Comparison of ENCODE assay signal across 22 mouse cellular contexts in the genomic region with DNA sequence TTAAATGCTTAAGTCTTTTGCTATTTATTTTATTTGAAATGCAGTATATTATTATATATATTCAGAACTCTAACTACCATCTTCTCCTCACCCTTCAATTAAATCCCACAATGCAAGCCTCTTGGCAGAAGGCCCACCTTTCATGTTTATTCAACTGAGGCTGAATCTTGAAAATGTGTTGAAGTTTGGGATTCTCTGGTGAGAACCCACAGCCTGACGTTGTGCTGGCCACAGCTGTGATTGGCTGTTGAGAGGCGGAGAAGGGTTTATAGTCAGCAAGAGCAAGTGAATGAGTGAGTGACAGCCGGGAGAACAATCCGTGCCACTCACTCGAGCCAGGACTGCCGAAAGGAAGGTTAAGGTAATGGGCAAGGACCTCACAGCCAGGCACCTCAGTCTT. TPM values are rescaled to one million over a fixed set of nuclear protein-coding genes. Genes with fewer than 3 reads are reported as not detected.
A peak's percentile ranks its signal among the peaks of the same experiment; 100 is the strongest.
DNase-seq lines count a peak whose midpoint lies in the region; ATAC-seq and TF ChIP-seq lines count a peak whose summit lies in the region.
"Had no signal": no experiment of that assay in that cellular context is flagged by ENCODE, and none has a peak within 500 bp of the region (broad histone marks: within the 10 kb centered on the region; RNA-seq: fewer than 3 reads in every experiment).

A gene (plus strand): TSS at position 178 of the 400 bp plus-strand sequence.

- H3K4me1 ChIP-seq in forebrain, embryonic 14.5 days (ENCODE audit: control insufficient read depth, insufficient read depth, low read length): peaks cover 8% of the 10 kb centered on the region; the same call in 1 of the 2 replicates
- no peaks in the 10 kb centered on the region for H3K4me1 ChIP-seq in forebrain, embryonic 11.5 days (replicated peaks; ENCODE audit: control insufficient read depth, insufficient read depth, low read length)
- no peaks in the 10 kb centered on the region for H3K4me1 ChIP-seq in midbrain, embryonic 14.5 days (ENCODE audit: control insufficient read depth, insufficient read depth, low read length)
- no peaks in the 10 kb centered on the region for H3K4me1 ChIP-seq in midbrain, embryonic 16.5 days (ENCODE audit: control insufficient read depth, insufficient read depth, low read length)
- no peaks in the 10 kb centered on the region for H3K4me1 ChIP-seq in bone marrow, adult 2 months (ENCODE audit: control insufficient read depth, insufficient read depth, low read length)
- H3K4me1 ChIP-seq in liver, embryonic 11.5 days (replicated peaks; ENCODE audit: control insufficient read depth, insufficient read depth, low read length): no peaks in the 10 kb centered on the region
- H3K4me1 ChIP-seq: liver, embryonic 12.5 days; midbrain, embryonic 13.5 days had no signal

- H3K27ac ChIP-seq in forebrain, embryonic 14.5 days (ENCODE audit: low read depth, low read length): no peak within 1 kb of the TSS
- no peak within 1 kb of the TSS for H3K27ac ChIP-seq in forebrain, embryonic 11.5 days (ENCODE audit: low read depth, low read length)
- no peak within 1 kb of the TSS for H3K27ac ChIP-seq in midbrain, embryonic 14.5 days (replicated peaks; ENCODE audit: low read depth, low read length)
- no peak within 1 kb of the TSS for H3K27ac ChIP-seq in midbrain, embryonic 16.5 days (ENCODE audit: low read length)
- H3K27ac ChIP-seq in bone marrow, adult 2 months (ENCODE audit: control insufficient read depth, insufficient read depth, low read depth, low read length, poor library complexity): no peak within 1 kb of the TSS
- H3K27ac ChIP-seq in liver, embryonic 11.5 days (ENCODE audit: low read depth, low read length): no peak within 1 kb of the TSS
- H3K27ac ChIP-seq: liver, embryonic 12.5 days; midbrain, embryonic 13.5 days had no signal

- 21% methylated on average over 6 of the region's 6 CpGs for WGBS in forebrain, embryonic 14.5 days
- WGBS in forebrain, embryonic 11.5 days: 63% methylated on average over 6 of the region's 6 CpGs
- WGBS in midbrain, embryonic 14.5 days: 47% methylated on average over 6 of the region's 6 CpGs
- 44% methylated on average over 6 of the region's 6 CpGs for WGBS in midbrain, embryonic 16.5 days
- WGBS in bone marrow, adult 2 months: 64% methylated on average over 6 of the region's 6 CpGs
- 74% methylated on average over 6 of the region's 6 CpGs for WGBS in liver, embryonic 11.5 days

- DNase-seq in forebrain, embryonic 14.5 days (ENCODE audit: low spot score): peak; percentile 64
- no peak for DNase-seq in forebrain, embryonic 11.5 days (ENCODE audit: low spot score)
- DNase-seq in midbrain, embryonic 14.5 days: peak; percentile 4
- peak; percentile 1 for DNase-seq in fibroblast of lung, adult 2 months (ENCODE audit: low read depth)
- no peak for DNase-seq in liver, embryonic 11.5 days (ENCODE audit: low spot score)
- no peak for DNase-seq in adrenal gland, adult 18-20 months (ENCODE audit: low spot score in 2 of 2)
- DNase-seq: cerebellum, postnatal 25 days; gastrocnemius, postnatal 25 days; kidney, adult 2 months; kidney, postnatal 10 days; lung, adult 2 months; spleen, adult 18-20 months; thymus, postnatal 25 days had no signal

- no peak for TF ChIP-seq POLR2A in bone marrow, adult 2 months (IDR thresholded peaks at IDR 0.05; ENCODE audit: borderline replicate concordance, control insufficient read depth, low read depth, low read length)

- no peaks in the 10 kb centered on the region for H3K9me3 ChIP-seq in forebrain, embryonic 14.5 days (replicated peaks; ENCODE audit: control insufficient read depth, low read length)
- no peaks in the 10 kb centered on the region for H3K9me3 ChIP-seq in forebrain, embryonic 11.5 days (ENCODE audit: control insufficient read depth, low read length)
- H3K9me3 ChIP-seq in midbrain, embryonic 14.5 days (ENCODE audit: control insufficient read depth, low read length): no peaks in the 10 kb centered on the region
- H3K9me3 ChIP-seq in midbrain, embryonic 16.5 days (replicated peaks; ENCODE audit: control insufficient read depth, low read length, poor library complexity, severe bottlenecking): no peaks in the 10 kb centered on the region
- no peaks in the 10 kb centered on the region for H3K9me3 ChIP-seq in liver, embryonic 11.5 days (ENCODE audit: control insufficient read depth, low read length)
- H3K9me3 ChIP-seq: liver, embryonic 12.5 days; midbrain, embryonic 13.5 days had no signal

- H3K27me3 ChIP-seq in forebrain, embryonic 14.5 days (replicated peaks; ENCODE audit: control insufficient read depth, insufficient read depth, low read length): no peaks in the 10 kb centered on the region
- H3K27me3 ChIP-seq in forebrain, embryonic 11.5 days (ENCODE audit: control insufficient read depth, insufficient read depth, low read length): no peaks in the 10 kb centered on the region
- no peaks in the 10 kb centered on the region for H3K27me3 ChIP-seq in midbrain, embryonic 14.5 days (ENCODE audit: control insufficient read depth, insufficient read depth, low read length)
- H3K27me3 ChIP-seq in midbrain, embryonic 16.5 days (ENCODE audit: control insufficient read depth, insufficient read depth, low read depth, low read length): no peaks in the 10 kb centered on the region
- no peaks in the 10 kb centered on the region for H3K27me3 ChIP-seq in liver, embryonic 11.5 days (replicated peaks; ENCODE audit: control insufficient read depth, insufficient read depth, low read length)
- H3K27me3 ChIP-seq: CH12.LX; liver, embryonic 12.5 days; midbrain, embryonic 13.5 days had no signal

- H3K36me3 ChIP-seq in forebrain, embryonic 14.5 days (ENCODE audit: control insufficient read depth, insufficient read depth, low read length): no peaks in the 10 kb centered on the region
- no peaks in the 10 kb centered on the region for H3K36me3 ChIP-seq in forebrain, embryonic 11.5 days (ENCODE audit: control insufficient read depth, insufficient read depth, low read length)
- H3K36me3 ChIP-seq in midbrain, embryonic 14.5 days (ENCODE audit: control insufficient read depth, insufficient read depth, low read length): no peaks in the 10 kb centered on the region
- no peaks in the 10 kb centered on the region for H3K36me3 ChIP-seq in midbrain, embryonic 16.5 days (ENCODE audit: control insufficient read depth, insufficient read depth, low read length)
- H3K36me3 ChIP-seq in liver, embryonic 11.5 days (ENCODE audit: control insufficient read depth, insufficient read depth, low read length): no peaks in the 10 kb centered on the region
- H3K36me3 ChIP-seq: liver, embryonic 12.5 days; midbrain, embryonic 13.5 days had no signal

- H3K9ac ChIP-seq in forebrain, embryonic 14.5 days (ENCODE audit: low read length): no peak within 1 kb of the TSS
- no peak within 1 kb of the TSS for H3K9ac ChIP-seq in forebrain, embryonic 11.5 days (ENCODE audit: low read length)
- no peak within 1 kb of the TSS for H3K9ac ChIP-seq in midbrain, embryonic 14.5 days (replicated peaks; ENCODE audit: low read length)
- no peak within 1 kb of the TSS for H3K9ac ChIP-seq in midbrain, embryonic 16.5 days (ENCODE audit: low read depth, low read length)
- H3K9ac ChIP-seq in liver, embryonic 11.5 days (ENCODE audit: low read depth, low read length): no peak within 1 kb of the TSS
- H3K9ac ChIP-seq: liver, embryonic 12.5 days; midbrain, embryonic 13.5 days had no signal

- no peak within 1 kb of the TSS for H3K4me2 ChIP-seq in forebrain, embryonic 14.5 days (ENCODE audit: low read length)
- H3K4me2 ChIP-seq in forebrain, embryonic 11.5 days (ENCODE audit: low read depth, low read length, severe bottlenecking): no peak within 1 kb of the TSS
- H3K4me2 ChIP-seq in midbrain, embryonic 14.5 days (ENCODE audit: low read length): no peak within 1 kb of the TSS
- H3K4me2 ChIP-seq in midbrain, embryonic 16.5 days (ENCODE audit: low read length): no peak within 1 kb of the TSS
- H3K4me2 ChIP-seq in liver, embryonic 11.5 days: no peak within 1 kb of the TSS
- H3K4me2 ChIP-seq: liver, embryonic 12.5 days; midbrain, embryonic 13.5 days had no signal

- H3K4me3 ChIP-seq in forebrain, embryonic 14.5 days (ENCODE audit: low read depth, low read length): no peak within 1 kb of the TSS
- H3K4me3 ChIP-seq in forebrain, embryonic 11.5 days (ENCODE audit: low read depth, low read length): no peak within 1 kb of the TSS
- no peak within 1 kb of the TSS for H3K4me3 ChIP-seq in midbrain, embryonic 14.5 days (replicated peaks; ENCODE audit: low read depth, low read length)
- H3K4me3 ChIP-seq in midbrain, embryonic 16.5 days (ENCODE audit: low read depth, low read length): no peak within 1 kb of the TSS
- H3K4me3 ChIP-seq in bone marrow, adult 2 months (replicated peaks; ENCODE audit: control insufficient read depth, low read depth, low read length): no peak within 1 kb of the TSS
- no peak within 1 kb of the TSS for H3K4me3 ChIP-seq in liver, embryonic 11.5 days (ENCODE audit: low read depth, low read length)
- H3K4me3 ChIP-seq: liver, embryonic 12.5 days; midbrain, embryonic 13.5 days; myocyte had no signal

- no peak for TF ChIP-seq CTCF in bone marrow, adult 2 months (IDR thresholded peaks at IDR 0.05; ENCODE audit: control insufficient read depth, insufficient read depth, low read length)

- peak; percentile 87 for ATAC-seq in forebrain, embryonic 14.5 days
- ATAC-seq in forebrain, embryonic 11.5 days (replicated peaks; ENCODE audit: low FRiP score): no peak
- ATAC-seq in midbrain, embryonic 14.5 days (ENCODE audit: low FRiP score, low TSS enrichment): no peak
- ATAC-seq in midbrain, embryonic 16.5 days: no peak
- ATAC-seq in liver, embryonic 11.5 days (replicated peaks; ENCODE audit: low FRiP score): no peak
- ATAC-seq: liver, embryonic 12.5 days; midbrain, embryonic 13.5 days had no signal

RNA-seq across cellular contexts. Expression of the gene that starts here (rescaled TPM):
- 0.41 and 0.82 TPM in 2 replicates for polyA plus RNA-seq in forebrain, embryonic 14.5 days (2014; fragmentation: Nextera tagmentation; extraction: Ambion mirVana)
- not detected in 2 replicates for polyA plus RNA-seq in forebrain, embryonic 11.5 days (2014; fragmentation: Nextera tagmentation; extraction: Ambion mirVana)
- not detected in 2 replicates for polyA plus RNA-seq in midbrain, embryonic 14.5 days (2014; fragmentation: Nextera tagmentation; extraction: Ambion mirVana)
- 1.0 and 9.2 TPM in 2 replicates for polyA plus RNA-seq in midbrain, embryonic 16.5 days (2015; fragmentation: Nextera tagmentation; extraction: Ambion mirVana)
- polyA plus RNA-seq in bone marrow, adult 2 months (2011; ENCODE audit: insufficient read depth, insufficient read length, low replicate concordance, missing spikeins): 63.2 and 88.6 TPM in 2 replicates
- not detected in 2 replicates for polyA plus RNA-seq in liver, embryonic 11.5 days (2014; fragmentation: Nextera tagmentation; extraction: Ambion mirVana)
- total RNA-seq in adrenal gland, adult 18-20 months (2021): under 1 TPM in 1 of 2 experiments, not detected in 1; 0.43 TPM
- total RNA-seq: CH12.LX; gastrocnemius, postnatal 25 days; MEL; neutrophil, adult 5-6 weeks had no signal
- polyA plus RNA-seq: heart, postnatal 0 days; kidney, adult 2 months; liver, embryonic 12.5 days; lung, adult 2 months had no signal

Comparison
In these comparisons a context has a peak if more than half of its experiments do, and no peak if none do; other contexts are left out.
1. Peak in DNase-seq and ATAC-seq in forebrain, embryonic 14.5 days; RNA of the gene not detected or under 1 TPM.
2. Peak in DNase-seq in midbrain, embryonic 14.5 days; RNA of the gene not detected or under 1 TPM.